In the genomic region with DNA sequence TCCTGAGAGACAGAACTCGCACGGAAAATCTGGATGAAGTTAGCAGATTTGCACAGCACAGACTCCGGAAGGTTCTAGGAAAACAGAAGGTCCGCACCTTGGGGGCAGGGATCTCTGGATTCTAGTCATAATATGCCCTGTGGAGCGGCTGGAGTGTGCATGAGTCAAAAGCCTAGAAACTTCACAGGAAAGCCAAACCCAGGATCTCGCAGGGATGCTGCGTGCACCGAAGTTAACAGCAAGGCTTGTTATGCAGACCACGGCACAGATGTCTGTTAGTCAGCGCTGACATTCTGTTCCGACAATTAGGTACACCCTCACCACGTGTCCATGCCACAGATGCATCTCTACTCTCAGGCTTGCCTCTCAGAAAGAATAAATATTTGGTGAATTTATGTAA, we compare ENCODE assay signal across 15 mouse cellular contexts.
DNase-seq lines count a peak whose midpoint lies in the region; ATAC-seq lines count a peak whose summit lies in the region.
"Had no signal": no experiment of that assay in that cellular context is flagged by ENCODE, and none has a peak within 500 bp of the region (broad histone marks: within the 10 kb centered on the region; RNA-seq: fewer than 3 reads in every experiment).

No protein-coding gene starts in this region.

- no peak overlapping the region for H3K4me3 ChIP-seq in forebrain, embryonic 15.5 days
- no peak overlapping the region for H3K4me3 ChIP-seq in forebrain, embryonic 10.5 days
- no peak overlapping the region for H3K4me3 ChIP-seq in forebrain, embryonic 16.5 days (replicated peaks; ENCODE audit: low read length)
- H3K4me3 ChIP-seq: heart, embryonic 13.5 days; hindbrain, embryonic 12.5 days; limb, embryonic 13.5 days; midbrain, embryonic 15.5 days had no signal

- peak; percentile 41; the same call in 1 of the 2 replicates for ATAC-seq in forebrain, embryonic 15.5 days (replicated peaks)
- peak; percentile 41 for ATAC-seq in forebrain, embryonic 16.5 days
- ATAC-seq: intestine, postnatal 0 days; liver, postnatal 0 days; midbrain, embryonic 15.5 days had no signal

- no peak overlapping the region for H3K4me2 ChIP-seq in forebrain, embryonic 15.5 days (replicated peaks)
- no peak overlapping the region for H3K4me2 ChIP-seq in forebrain, embryonic 16.5 days (ENCODE audit: low read length)
- H3K4me2 ChIP-seq: heart, embryonic 13.5 days; hindbrain, embryonic 12.5 days; midbrain, embryonic 15.5 days had no signal

- H3K4me1 ChIP-seq in forebrain, embryonic 15.5 days = peaks cover 16% of the 10 kb centered on the region
- no peaks in the 10 kb centered on the region for H3K4me1 ChIP-seq in forebrain, embryonic 10.5 days
- H3K4me1 ChIP-seq in forebrain, embryonic 16.5 days (replicated peaks; ENCODE audit: control insufficient read depth, insufficient read depth, low read length) = peaks cover 16% of the 10 kb centered on the region
- H3K4me1 ChIP-seq: heart, embryonic 13.5 days; hindbrain, embryonic 12.5 days; limb, embryonic 13.5 days; midbrain, embryonic 15.5 days had no signal

- H3K9ac ChIP-seq in forebrain, embryonic 15.5 days (replicated peaks) = no peak overlapping the region
- H3K9ac ChIP-seq in forebrain, embryonic 16.5 days (replicated peaks; ENCODE audit: low read depth, low read length) = no peak overlapping the region
- H3K9ac ChIP-seq: heart, embryonic 13.5 days; hindbrain, embryonic 12.5 days; limb, embryonic 13.5 days; liver, postnatal 0 days; midbrain, embryonic 15.5 days had no signal

- 75% methylated on average over 12 of the region's 12 CpGs for WGBS in forebrain, embryonic 15.5 days
- 90% methylated on average over 12 of the region's 12 CpGs for whole genome bisulfite sequencing in forebrain, embryonic 10.5 days
- 63% methylated on average over 12 of the region's 12 CpGs for WGBS in forebrain, embryonic 16.5 days

- DNase-seq in forebrain, embryonic 10.5 days (ENCODE audit: extremely low spot score, low spot score) = no peak
- DNase-seq in right cerebral cortex, adult 2 months (ENCODE audit: low spot score in 2 of 2) = peak; percentile 35 to 60
- DNase-seq in right cerebral cortex, postnatal 25 days = no peak
- DNase-seq in urinary bladder, adult 2 months (ENCODE audit: low spot score) = no peak
- DNase-seq in urinary bladder, adult 18-20 months (ENCODE audit: low spot score in 2 of 2) = no peak
- no peak for DNase-seq in urinary bladder, postnatal 36 days (ENCODE audit: low spot score in 2 of 2)
- DNase-seq: kidney, postnatal 25 days; liver, postnatal 0 days had no signal

- no peaks in the 10 kb centered on the region for H3K9me3 ChIP-seq in forebrain, embryonic 15.5 days
- H3K9me3 ChIP-seq in forebrain, embryonic 10.5 days = no peaks in the 10 kb centered on the region
- no peaks in the 10 kb centered on the region for H3K9me3 ChIP-seq in forebrain, embryonic 16.5 days (ENCODE audit: control insufficient read depth, low read length)
- H3K9me3 ChIP-seq: heart, embryonic 13.5 days; hindbrain, embryonic 12.5 days; limb, embryonic 13.5 days; midbrain, embryonic 15.5 days had no signal

- H3K27ac ChIP-seq in forebrain, embryonic 15.5 days (replicated peaks) = 0 out of 2 replicates have a peak overlapping the region, but pooled peaks have one; percentile 29
- no peak overlapping the region for H3K27ac ChIP-seq in forebrain, embryonic 10.5 days
- H3K27ac ChIP-seq in forebrain, embryonic 16.5 days (ENCODE audit: low read length) = no peak overlapping the region; the same call in 1 of the 2 replicates
- H3K27ac ChIP-seq: heart, embryonic 13.5 days; hindbrain, embryonic 12.5 days; limb, embryonic 13.5 days; midbrain, embryonic 15.5 days had no signal

- H3K27me3 ChIP-seq in forebrain, embryonic 15.5 days = no peaks in the 10 kb centered on the region
- no peaks in the 10 kb centered on the region for H3K27me3 ChIP-seq in forebrain, embryonic 10.5 days (ENCODE audit: poor library complexity, severe bottlenecking)
- H3K27me3 ChIP-seq in forebrain, embryonic 16.5 days (replicated peaks; ENCODE audit: control insufficient read depth, insufficient read depth, low read length) = no peaks in the 10 kb centered on the region
- H3K27me3 ChIP-seq: heart, embryonic 13.5 days; hindbrain, embryonic 12.5 days; limb, embryonic 13.5 days; midbrain, embryonic 15.5 days had no signal

- no peaks in the 10 kb centered on the region for H3K36me3 ChIP-seq in forebrain, embryonic 15.5 days
- no peaks in the 10 kb centered on the region for H3K36me3 ChIP-seq in forebrain, embryonic 10.5 days (replicated peaks)
- no peaks in the 10 kb centered on the region for H3K36me3 ChIP-seq in forebrain, embryonic 16.5 days (ENCODE audit: control insufficient read depth, insufficient read depth)
- H3K36me3 ChIP-seq: heart, embryonic 13.5 days; hindbrain, embryonic 12.5 days; limb, embryonic 13.5 days; midbrain, embryonic 15.5 days had no signal

Comparison
In these comparisons a context has a peak if more than half of its experiments do, and no peak if none do; other contexts are left out.
1. DNase-seq: peak in right cerebral cortex, adult 2 months (2 of 2); none in forebrain, embryonic 10.5 days (single experiment), right cerebral cortex, postnatal 25 days (single experiment), urinary bladder, adult 2 months (single experiment), urinary bladder, adult 18-20 months (0 of 2) and urinary bladder, postnatal 36 days (0 of 2).